Mouse (Mus musculus): Measurements from ENCODE around the gene Crot. TPM values are rescaled to one million over a fixed set of nuclear protein-coding genes. Genes with fewer than 3 reads are reported as not detected.

Gene Crot
- polyA plus RNA-seq, 1 experiment, result 6.6 TPM

DNA sequence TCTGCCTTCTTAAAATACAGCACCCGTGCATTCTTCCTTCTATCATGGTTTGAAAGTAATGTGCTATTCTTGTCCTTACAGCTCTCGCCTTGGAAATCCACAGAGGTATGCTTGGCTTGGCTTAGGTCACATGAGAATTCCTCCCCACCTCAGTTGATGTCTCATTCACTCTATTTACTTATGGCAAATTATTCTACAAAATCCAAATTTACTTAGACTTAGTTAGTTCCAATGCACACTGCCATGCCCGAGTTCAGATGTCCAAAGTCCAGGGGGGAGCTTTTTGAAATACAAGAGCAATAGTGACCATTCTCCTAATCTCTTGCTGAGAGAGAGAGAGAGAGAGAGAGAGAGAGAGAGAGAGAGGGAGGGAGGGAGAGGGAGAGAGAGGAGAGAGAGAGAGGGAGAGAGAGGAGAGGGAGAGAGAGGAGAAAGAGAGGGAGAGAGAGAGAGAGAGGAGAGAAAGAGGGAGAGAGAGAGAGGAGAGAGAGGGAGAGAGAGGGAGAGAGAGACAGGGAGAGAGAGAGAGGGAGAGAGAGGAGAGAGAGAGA is 43.6 kb upstream of the Crot start:
- Histone ChIP-seq H3ac (ENCODE audit: control insufficient read depth, insufficient read length, low read depth) (no peak overlapping the region), H3K4me3 (ENCODE audit: insufficient read depth, poor library complexity, severe bottlenecking) (no peak overlapping the region), H3K79me2 (ENCODE audit: control insufficient read depth, insufficient read depth) (no peaks in the 10 kb centered on the region), H3K27me3 (ENCODE audit: control insufficient read depth, insufficient read depth, insufficient read length) (peaks cover 2% of the 10 kb centered on the region), H3K36me3 (ENCODE audit: control insufficient read depth, insufficient read depth) (no peaks in the 10 kb centered on the region), H3K79me3 (ENCODE audit: low read depth) (no peaks in the 10 kb centered on the region)
- no peak for TF ChIP-seq MYOD1 (IDR thresholded peaks at IDR 0.05; ENCODE audit: control insufficient read depth, insufficient read length, low read depth)
- no peak for TF ChIP-seq MYOG (IDR thresholded peaks at IDR 0.05; ENCODE audit: control insufficient read depth, extremely low read depth, insufficient read length)
- TF ChIP-seq FOSL1 (IDR thresholded peaks at IDR 0.05; ENCODE audit: insufficient read depth, low read length, poor library complexity, severe bottlenecking), result no peak
- no peak for TF ChIP-seq CTCF (IDR thresholded peaks at IDR 0.05; ENCODE audit: control insufficient read depth, insufficient read depth, insufficient read length)
- no peak for TF ChIP-seq MAX (IDR thresholded peaks at IDR 0.05)
- no peak for TF ChIP-seq CEBPB (IDR thresholded peaks at IDR 0.05; ENCODE audit: low read depth)
- TF ChIP-seq USF1 (IDR thresholded peaks at IDR 0.05; ENCODE audit: low read depth), result no peak

DNA sequence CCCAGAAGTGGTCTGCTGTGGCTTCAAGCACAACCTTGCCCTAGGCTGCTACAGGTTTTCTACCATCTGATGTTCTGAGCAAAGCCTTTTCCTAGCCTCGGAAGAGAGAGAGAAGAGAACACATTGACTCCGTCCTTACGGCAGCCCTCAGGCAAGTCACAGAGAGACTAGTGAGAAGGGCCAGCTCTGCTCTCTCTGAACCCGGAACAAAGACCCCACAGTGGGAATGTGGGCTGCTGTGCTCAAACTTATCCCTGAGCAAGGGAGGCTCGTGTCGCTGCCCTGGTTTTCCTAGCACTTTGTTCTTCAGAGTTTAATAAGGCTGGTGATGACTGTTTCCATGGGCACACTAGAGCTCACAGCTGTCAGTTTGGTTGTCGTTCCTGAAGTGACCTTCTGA is 42.9 kb upstream of the Crot start:
- H3K36me3 ChIP-seq (ENCODE audit: control insufficient read depth, insufficient read depth), result no peaks in the 10 kb centered on the region
- H3K79me3 ChIP-seq (ENCODE audit: low read depth), result no peaks in the 10 kb centered on the region
- H3K27me3 ChIP-seq (ENCODE audit: control insufficient read depth, insufficient read depth, insufficient read length), result no peaks in the 10 kb centered on the region
- TF ChIP-seq CEBPB (IDR thresholded peaks at IDR 0.05; ENCODE audit: low read depth) (no peak), MYOD1 (IDR thresholded peaks at IDR 0.05; ENCODE audit: control insufficient read depth, insufficient read length, low read depth) (no peak), USF1 (IDR thresholded peaks at IDR 0.05; ENCODE audit: low read depth) (no peak), MYOG (IDR thresholded peaks at IDR 0.05; ENCODE audit: control insufficient read depth, extremely low read depth, insufficient read length) (no peak), MAX (IDR thresholded peaks at IDR 0.05) (no peak), CTCF (IDR thresholded peaks at IDR 0.05; ENCODE audit: control insufficient read depth, insufficient read depth, insufficient read length) (no peak), FOSL1 (IDR thresholded peaks at IDR 0.05; ENCODE audit: insufficient read depth, low read length, poor library complexity, severe bottlenecking) (no peak)
- no peak overlapping the region for H3ac ChIP-seq (ENCODE audit: control insufficient read depth, insufficient read length, low read depth)
- no peaks in the 10 kb centered on the region for H3K79me2 ChIP-seq (ENCODE audit: control insufficient read depth, insufficient read depth)
- H3K4me3 ChIP-seq (ENCODE audit: insufficient read depth, poor library complexity, severe bottlenecking), result no peak overlapping the region

DNA sequence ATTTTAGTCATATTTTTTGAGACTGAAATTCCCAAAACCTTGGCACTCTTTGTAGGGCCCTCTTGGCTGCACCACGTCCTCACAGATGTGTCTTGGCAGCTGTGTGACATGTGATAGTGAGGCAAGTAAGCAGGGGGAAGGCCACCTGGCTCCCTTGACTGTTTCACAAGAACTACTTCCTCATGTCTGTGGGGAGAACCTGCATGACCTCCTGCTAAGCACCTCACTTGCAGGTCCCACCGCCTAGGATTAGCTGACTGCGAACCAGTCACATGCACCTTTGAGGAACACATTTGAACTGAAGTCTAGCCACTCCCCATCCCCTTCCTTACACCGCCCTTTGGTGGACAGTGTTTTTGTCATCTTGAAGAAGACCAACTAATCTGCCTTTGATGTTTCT is 40.2 kb upstream of the Crot start:
- no peaks in the 10 kb centered on the region for H3K79me3 ChIP-seq (ENCODE audit: low read depth)
- no peaks in the 10 kb centered on the region for H3K79me2 ChIP-seq (ENCODE audit: control insufficient read depth, insufficient read depth)
- no peak overlapping the region for H3K4me3 ChIP-seq (ENCODE audit: insufficient read depth, poor library complexity, severe bottlenecking)
- H3K27me3 ChIP-seq (ENCODE audit: control insufficient read depth, insufficient read depth, insufficient read length), result no peaks in the 10 kb centered on the region
- H3K36me3 ChIP-seq (ENCODE audit: control insufficient read depth, insufficient read depth), result no peaks in the 10 kb centered on the region
- TF ChIP-seq MYOG (IDR thresholded peaks at IDR 0.05; ENCODE audit: control insufficient read depth, extremely low read depth, insufficient read length), result no peak
- H3ac ChIP-seq (ENCODE audit: control insufficient read depth, insufficient read length, low read depth), result no peak overlapping the region

DNA sequence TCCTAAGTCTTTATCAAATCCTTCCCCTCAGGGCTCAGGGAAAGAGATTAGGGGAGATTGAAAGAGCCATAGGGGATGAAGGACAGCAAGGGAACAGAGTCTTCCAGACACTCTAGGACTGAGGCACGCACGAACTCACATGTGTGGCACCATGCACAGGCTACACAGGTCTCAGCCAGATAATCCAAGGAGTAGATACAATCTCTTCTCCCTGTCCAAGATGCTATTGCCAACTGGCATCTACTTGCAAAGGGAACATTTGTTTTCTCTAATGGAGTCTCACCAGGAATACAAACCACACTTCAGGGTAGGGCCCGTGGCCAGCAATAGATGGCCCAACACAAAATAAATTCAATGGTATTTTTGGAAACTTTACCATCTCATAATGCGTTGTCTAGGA is 38.3 kb upstream of the Crot start:
- no peak for TF ChIP-seq USF1 (IDR thresholded peaks at IDR 0.05; ENCODE audit: low read depth)
- TF ChIP-seq MYOD1 (IDR thresholded peaks at IDR 0.05; ENCODE audit: control insufficient read depth, insufficient read length, low read depth), result no peak
- no peak for TF ChIP-seq MYOG (IDR thresholded peaks at IDR 0.05; ENCODE audit: control insufficient read depth, extremely low read depth, insufficient read length)

DNA sequence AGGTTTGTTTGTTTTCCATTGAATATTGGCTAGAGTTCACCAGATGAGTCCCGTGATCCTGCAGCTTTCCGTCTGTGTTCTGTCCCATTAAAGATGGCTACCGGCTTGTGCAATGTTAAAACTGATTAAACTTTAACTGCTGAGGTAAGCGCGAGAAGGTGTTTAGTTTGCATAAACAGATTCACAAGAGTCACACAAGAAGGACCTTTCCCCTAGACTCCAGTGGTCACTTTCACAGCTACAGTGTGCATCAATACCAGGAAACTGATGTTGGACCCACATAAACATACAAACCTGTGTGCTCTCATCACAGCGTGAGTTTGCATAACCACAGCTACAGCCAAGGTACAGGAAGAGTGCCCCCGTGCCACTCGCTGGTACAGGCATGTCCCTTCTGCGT is 37.4 kb upstream of the Crot start:
- no peaks in the 10 kb centered on the region for H3K36me3 ChIP-seq (ENCODE audit: control insufficient read depth, insufficient read depth)
- no peaks in the 10 kb centered on the region for H3K79me3 ChIP-seq (ENCODE audit: low read depth)
- H3K4me3 ChIP-seq (ENCODE audit: insufficient read depth, poor library complexity, severe bottlenecking), result no peak overlapping the region
- no peaks in the 10 kb centered on the region for H3K79me2 ChIP-seq (ENCODE audit: control insufficient read depth, insufficient read depth)
- no peak for TF ChIP-seq MYOD1 (IDR thresholded peaks at IDR 0.05; ENCODE audit: control insufficient read depth, insufficient read length, low read depth)
- TF ChIP-seq CTCF (IDR thresholded peaks at IDR 0.05; ENCODE audit: control insufficient read depth, insufficient read depth, insufficient read length), result no peak
- TF ChIP-seq FOSL1 (IDR thresholded peaks at IDR 0.05; ENCODE audit: insufficient read depth, low read length, poor library complexity, severe bottlenecking), result no peak
- no peak for TF ChIP-seq USF1 (IDR thresholded peaks at IDR 0.05; ENCODE audit: low read depth)
- TF ChIP-seq MYOG (IDR thresholded peaks at IDR 0.05; ENCODE audit: control insufficient read depth, extremely low read depth, insufficient read length), result no peak
- no peak for TF ChIP-seq MAX (IDR thresholded peaks at IDR 0.05)
- TF ChIP-seq CEBPB (IDR thresholded peaks at IDR 0.05; ENCODE audit: low read depth), result no peak
- H3ac ChIP-seq (ENCODE audit: control insufficient read depth, insufficient read length, low read depth), result no peak overlapping the region
- no peaks in the 10 kb centered on the region for H3K27me3 ChIP-seq (ENCODE audit: control insufficient read depth, insufficient read depth, insufficient read length)

More for the DNA sequence above, 38.3 kb upstream of the Crot start:
- H3K27me3 ChIP-seq (ENCODE audit: control insufficient read depth, insufficient read depth, insufficient read length), result no peaks in the 10 kb centered on the region
- no peaks in the 10 kb centered on the region for H3K36me3 ChIP-seq (ENCODE audit: control insufficient read depth, insufficient read depth)
- H3K79me2 ChIP-seq (ENCODE audit: control insufficient read depth, insufficient read depth), result no peaks in the 10 kb centered on the region
- H3K4me3 ChIP-seq (ENCODE audit: insufficient read depth, poor library complexity, severe bottlenecking), result no peak overlapping the region
- H3ac ChIP-seq (ENCODE audit: control insufficient read depth, insufficient read length, low read depth), result no peak overlapping the region
- no peaks in the 10 kb centered on the region for H3K79me3 ChIP-seq (ENCODE audit: low read depth)

DNA sequence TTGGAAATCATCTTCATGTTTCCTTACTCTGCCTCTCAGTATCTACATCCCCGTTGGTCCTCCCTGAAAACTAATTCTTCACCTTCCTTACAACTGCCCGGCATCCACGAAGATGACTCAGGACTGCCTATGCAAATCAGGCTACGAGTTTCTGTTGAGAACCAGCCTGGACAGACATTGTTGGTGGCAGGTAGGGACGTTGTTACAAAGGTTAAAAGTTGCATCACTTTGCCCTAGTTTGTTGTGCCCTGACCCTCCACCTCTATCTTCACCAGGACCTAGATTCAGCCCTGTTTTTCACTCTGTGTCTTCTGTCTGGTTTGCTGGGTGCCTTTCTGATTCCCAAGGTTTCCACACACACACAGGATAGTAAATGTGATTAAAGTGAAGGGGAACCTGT is 36.7 kb upstream of the Crot start:
- H3K4me3 ChIP-seq (ENCODE audit: insufficient read depth, poor library complexity, severe bottlenecking), result no peak overlapping the region
- TF ChIP-seq USF1 (IDR thresholded peaks at IDR 0.05; ENCODE audit: low read depth) (no peak), FOSL1 (IDR thresholded peaks at IDR 0.05; ENCODE audit: insufficient read depth, low read length, poor library complexity, severe bottlenecking) (no peak), MYOG (IDR thresholded peaks at IDR 0.05; ENCODE audit: control insufficient read depth, extremely low read depth, insufficient read length) (no peak), MAX (IDR thresholded peaks at IDR 0.05) (no peak), MYOD1 (IDR thresholded peaks at IDR 0.05; ENCODE audit: control insufficient read depth, insufficient read length, low read depth) (no peak)
- no peaks in the 10 kb centered on the region for H3K79me2 ChIP-seq (ENCODE audit: control insufficient read depth, insufficient read depth)

More for the DNA sequence above, 36.7 kb upstream of the Crot start:
- Histone ChIP-seq H3K27me3 (ENCODE audit: control insufficient read depth, insufficient read depth, insufficient read length) (no peaks in the 10 kb centered on the region), H3K79me3 (ENCODE audit: low read depth) (no peaks in the 10 kb centered on the region), H3K36me3 (ENCODE audit: control insufficient read depth, insufficient read depth) (no peaks in the 10 kb centered on the region), H3ac (ENCODE audit: control insufficient read depth, insufficient read length, low read depth) (no peak overlapping the region)
